Comparison of ENCODE assay signal across 20 mouse cellular contexts in genomic region chr10:66937116-66937515, GRCm38 (mm10).
DNase-seq lines count a peak whose midpoint lies in the region; ATAC-seq and TF ChIP-seq lines count a peak whose summit lies in the region.
"Had no signal": no experiment of that assay in that cellular context is flagged by ENCODE, and none has a peak within 500 bp of the region (broad histone marks: within the 10 kb centered on the region; RNA-seq: fewer than 3 reads in every experiment).

No protein-coding gene starts in this region.

- no peak overlapping the region for H3K9ac ChIP-seq in heart, adult 2 months (ENCODE audit: low read depth, low read length)
- H3K9ac ChIP-seq: heart, embryonic 13.5 days; hindbrain, embryonic 12.5 days; liver, embryonic 13.5 days; midbrain, embryonic 15.5 days; neural tube, embryonic 12.5 days had no signal

- no peak for TF ChIP-seq POLR2A in heart, adult 2 months (IDR thresholded peaks at IDR 0.05; ENCODE audit: insufficient read depth, low read depth, low read length)
- no peak for TF ChIP-seq POLR2A in testis, adult 2 months (IDR thresholded peaks at IDR 0.05; ENCODE audit: control insufficient read depth, low read depth, low read length)

- intact Hi-C loops in heart, adult 2 months (cut with DNase I), result no loop called here
- intact Hi-C loops in heart, postnatal 10 days (cut with DNase I), result no loop called here

- H3K4me1 ChIP-seq in heart, adult 2 months (ENCODE audit: control insufficient read depth, insufficient read depth, low read length), result peaks cover 2% of the 10 kb centered on the region
- H3K4me1 ChIP-seq in testis, adult 2 months (ENCODE audit: control insufficient read depth, insufficient read depth, low read length), result peaks cover 5% of the 10 kb centered on the region; the same call in 1 of the 2 replicates
- H3K4me1 ChIP-seq: hindbrain, embryonic 12.5 days; liver, embryonic 13.5 days; midbrain, embryonic 15.5 days; neural tube, embryonic 12.5 days had no signal

- no peak overlapping the region for H3K4me3 ChIP-seq in heart, adult 2 months
- H3K4me3 ChIP-seq in testis, adult 2 months (ENCODE audit: control insufficient read depth, low read depth, low read length), result peak overlapping the region; percentile 59
- H3K4me3 ChIP-seq: heart, embryonic 13.5 days; hindbrain, embryonic 12.5 days; liver, embryonic 13.5 days; midbrain, embryonic 15.5 days; neural tube, embryonic 12.5 days had no signal

- ATAC-seq in hematopoietic stem cell, adult 5-6 weeks (replicated peaks in 1 of 2; ENCODE audit: insufficient read depth in 1 of 2, low FRiP score in 2 of 2, low TSS enrichment in 1 of 2, low read depth in 1 of 2, poor library complexity in 2 of 2, severe bottlenecking in 2 of 2), result peak; percentile 24 to 70
- ATAC-seq: forebrain, embryonic 14.5 days; midbrain, embryonic 15.5 days had no signal

- H3K27me3 ChIP-seq in heart, adult 2 months (ENCODE audit: control insufficient read depth, insufficient read depth, low read length), result no peaks in the 10 kb centered on the region
- H3K27me3 ChIP-seq in testis, adult 2 months (ENCODE audit: control insufficient read depth, insufficient read depth, low read length), result no peaks in the 10 kb centered on the region
- H3K27me3 ChIP-seq: heart, embryonic 13.5 days; hindbrain, embryonic 12.5 days; liver, embryonic 13.5 days; midbrain, embryonic 15.5 days; neural tube, embryonic 12.5 days had no signal

- H3K79me2 ChIP-seq in heart, adult 2 months (replicated peaks; ENCODE audit: control insufficient read depth, insufficient read depth, low read length), result no peaks in the 10 kb centered on the region

- H3K36me3 ChIP-seq in heart, adult 2 months (ENCODE audit: control insufficient read depth, insufficient read depth, low read length), result no peaks in the 10 kb centered on the region
- H3K36me3 ChIP-seq in testis, adult 2 months (ENCODE audit: control insufficient read depth, insufficient read depth, low read length), result no peaks in the 10 kb centered on the region
- H3K36me3 ChIP-seq: heart, embryonic 13.5 days; hindbrain, embryonic 12.5 days; liver, embryonic 13.5 days; midbrain, embryonic 15.5 days; neural tube, embryonic 12.5 days had no signal

- no peak for TF ChIP-seq CTCF in heart, adult 2 months (IDR thresholded peaks at IDR 0.05)
- TF ChIP-seq CTCF in testis, adult 2 months (IDR thresholded peaks at IDR 0.05; ENCODE audit: control insufficient read depth, insufficient read depth, insufficient replicate concordance, low read depth, low read length), result no peak

- no peak overlapping the region for H3K27ac ChIP-seq in heart, adult 2 months
- no peak overlapping the region for H3K27ac ChIP-seq in testis, adult 2 months (ENCODE audit: control insufficient read depth, insufficient read depth, low read depth, low read length)
- H3K27ac ChIP-seq: heart, embryonic 13.5 days; hindbrain, embryonic 12.5 days; liver, embryonic 13.5 days; midbrain, embryonic 15.5 days; neural tube, embryonic 12.5 days had no signal

- TF ChIP-seq EP300 in heart, adult 2 months (IDR thresholded peaks at IDR 0.05; ENCODE audit: insufficient read depth, low read depth, low read length), result 0 out of 2 replicates have a peak, but pooled peaks have one; percentile 19

- DNase-seq in heart, adult 2 months, result peak in 1 of 2 experiments; percentile 50
- no peak for DNase-seq in heart, postnatal 10 days
- DNase-seq in testis, postnatal 14 days (ENCODE audit: low spot score), result no peak
- no peak for DNase-seq in urinary bladder, postnatal 14 days (ENCODE audit: low spot score)
- no peak for DNase-seq in kidney, adult 8-10 months
- DNase-seq in embryo, embryonic 9.5 days (ENCODE audit: extremely low spot score), result no peak
- DNase-seq: cerebellum, adult 2 months; gastrocnemius, postnatal 10 days; kidney, adult 18-20 months; liver, embryonic 13.5 days; lung, postnatal 4 days; retina, postnatal 1 day; thymus, postnatal 25 days had no signal

- WGBS in heart, adult 2 months, result 81% methylated on average over 13 of the region's 13 CpGs
